Mouse (Mus musculus) left cerebral cortex, postnatal 36 days (tissue): ENCODE data around the gene Hacd1. TPM values are rescaled to one million over a fixed set of nuclear protein-coding genes. Genes with fewer than 3 reads are reported as not detected.
"Not testable (repeated sequence)": the region's sequence is repeated elsewhere in the genome, so short reads cannot be mapped to it uniquely, and the experiment has no call there.

Experiments
- DNase-seq, 2 experiments: peaks; one replicate each; pipeline ENCODE4 v3.0.0; 2021 to 2022; ENCODE audit warnings: low spot score in 2 of 2, mixed read lengths in 1 of 2
- intact Hi-C: fragments of 180-260 bp; cut with DNase I; formaldehyde crosslinking; loops from one replicate; pipeline ENCODE4 v1.15.1; 2025
- total RNA-seq, 2 experiments: library from RNA; stranded (reverse); gene quantifications; 2 replicates each; pipeline ENCODE4 v1.2.3; 2021

Gene Hacd1
- 10 to 100 TPM; 16.0 to 18.3 TPM for total RNA-seq

GRCm38 (mm10) chr2:14055566-14056331, at the start of gene Hacd1:
Gene Hacd1 (minus strand): TSS chr2:14056135.
- intact Hi-C loops = loop anchor here (5.0 to 10.0 kb wide), 2 partner anchors 647 to 781 kb away; partner anchors contain the start of gene Rsu1
- DNase-seq = peak; percentile 85 to 86

DNA sequence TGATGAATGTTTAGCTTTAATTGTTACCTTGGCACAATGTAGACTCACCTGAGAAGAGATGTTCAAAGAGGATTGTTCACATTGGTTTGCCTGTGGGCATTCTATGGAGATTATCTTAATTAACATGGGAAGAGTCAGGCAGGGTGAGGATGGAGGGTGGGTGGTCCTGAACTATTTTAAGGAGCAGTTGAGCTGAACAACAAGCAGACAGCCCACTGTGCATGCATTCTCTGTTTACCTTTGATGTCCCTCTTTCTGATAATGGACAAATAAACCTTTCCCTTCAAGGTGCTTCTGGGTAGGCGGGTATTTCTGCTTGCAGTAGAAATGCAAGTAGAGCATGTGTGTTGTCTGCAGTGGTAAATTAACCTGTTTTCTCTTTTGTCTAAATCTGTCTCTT, 48.0 kb upstream of the Hacd1 start:
- no peak for DNase-seq
- intact Hi-C loops = no loop called here

GRCm38 (mm10) chr2:14102603-14103002, 46.7 kb upstream of the Hacd1 start:
- intact Hi-C loops = no loop called here
- no peak for DNase-seq

GRCm38 (mm10) chr2:14100533-14100932, 44.6 kb upstream of the Hacd1 start:
- intact Hi-C loops = no loop called here
- DNase-seq = no peak

GRCm38 (mm10) chr2:14078527-14078926, 22.6 kb upstream of the Hacd1 start:
- intact Hi-C loops, DNase-seq: not testable (repeated sequence)

GRCm38 (mm10) chr2:14074221-14074901, 18.4 kb upstream of the Hacd1 start:
- DNase-seq = no peak
- intact Hi-C loops = no loop called here

DNA sequence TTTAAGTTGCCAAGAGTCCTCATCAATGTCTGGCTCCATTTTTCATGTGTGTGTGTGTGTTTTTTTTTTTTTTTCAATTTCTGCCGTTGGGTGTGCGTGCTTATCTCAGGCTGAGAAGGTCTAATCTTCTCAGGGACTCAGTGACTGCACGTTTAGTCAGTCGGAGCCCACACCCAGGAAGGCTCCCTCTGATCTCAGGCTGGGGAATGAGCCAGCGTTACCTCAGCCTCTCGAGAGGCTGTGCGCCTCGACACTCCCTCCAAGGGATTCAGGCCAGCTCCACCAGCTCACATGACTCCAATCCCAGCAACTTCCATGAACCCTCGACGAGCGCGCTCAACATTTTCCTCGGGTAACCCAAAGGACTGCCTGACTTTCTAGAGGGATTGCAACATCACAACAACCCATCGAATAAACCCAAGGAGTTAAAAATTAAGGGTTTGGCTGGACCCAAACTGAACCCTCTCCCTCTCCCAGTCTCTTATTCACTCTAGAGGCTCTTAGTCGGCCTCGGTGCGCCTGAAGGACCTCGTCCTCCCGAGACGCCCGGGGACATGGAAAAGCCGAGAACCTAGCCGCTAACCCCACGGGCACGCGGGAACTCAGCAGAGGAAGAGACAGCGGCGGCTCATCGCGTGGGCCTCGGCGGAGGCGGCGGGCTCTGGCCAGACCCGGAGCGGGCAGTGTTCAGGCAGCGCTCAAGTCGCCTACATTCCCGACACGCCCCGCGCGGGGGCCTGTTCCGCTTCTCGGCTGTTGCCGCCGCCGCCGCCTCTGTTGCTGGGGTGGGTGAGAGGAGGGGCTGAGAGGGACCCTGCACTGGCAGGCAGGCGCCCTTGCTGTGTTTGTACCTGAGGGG, 17.7 kb upstream of the Hacd1 start, which contains the start of gene Stam:
TSS of gene Stam (plus strand) at position 737 of the 859 bp plus-strand sequence.
- intact Hi-C loops = no loop called here
- peak; percentile 88 to 89 for DNase-seq

DNA sequence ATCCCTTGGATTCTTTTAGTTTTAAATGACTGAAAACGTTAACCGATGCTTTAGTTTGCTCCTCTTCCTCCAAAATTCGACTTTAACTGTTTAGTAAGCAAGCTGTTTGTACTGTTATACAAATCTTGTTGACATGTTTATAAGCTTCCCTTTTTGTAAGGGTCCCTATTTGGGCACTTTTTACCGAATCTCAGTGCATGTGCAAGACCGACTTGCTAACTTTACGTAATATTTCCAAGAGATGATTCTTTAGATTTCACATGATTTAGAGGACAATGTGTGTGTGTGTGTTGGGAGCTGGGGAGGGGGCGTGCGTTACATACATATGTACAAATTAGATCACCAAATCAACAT, 17.1 kb upstream of the Hacd1 start:
- DNase-seq = no peak
- intact Hi-C loops = no loop called here

- no peak for DNase-seq
Measured at GRCm38 (mm10) chr2:14070466-14070865, 14.5 kb upstream of the Hacd1 start.

GRCm38 (mm10) chr2:14069027-14069426, 13.1 kb upstream of the Hacd1 start:
- no peak for DNase-seq
- intact Hi-C loops = no loop called here

More at GRCm38 (mm10) chr2:14070466-14070865, 14.5 kb upstream of the Hacd1 start:
- intact Hi-C loops = no loop called here

DNA sequence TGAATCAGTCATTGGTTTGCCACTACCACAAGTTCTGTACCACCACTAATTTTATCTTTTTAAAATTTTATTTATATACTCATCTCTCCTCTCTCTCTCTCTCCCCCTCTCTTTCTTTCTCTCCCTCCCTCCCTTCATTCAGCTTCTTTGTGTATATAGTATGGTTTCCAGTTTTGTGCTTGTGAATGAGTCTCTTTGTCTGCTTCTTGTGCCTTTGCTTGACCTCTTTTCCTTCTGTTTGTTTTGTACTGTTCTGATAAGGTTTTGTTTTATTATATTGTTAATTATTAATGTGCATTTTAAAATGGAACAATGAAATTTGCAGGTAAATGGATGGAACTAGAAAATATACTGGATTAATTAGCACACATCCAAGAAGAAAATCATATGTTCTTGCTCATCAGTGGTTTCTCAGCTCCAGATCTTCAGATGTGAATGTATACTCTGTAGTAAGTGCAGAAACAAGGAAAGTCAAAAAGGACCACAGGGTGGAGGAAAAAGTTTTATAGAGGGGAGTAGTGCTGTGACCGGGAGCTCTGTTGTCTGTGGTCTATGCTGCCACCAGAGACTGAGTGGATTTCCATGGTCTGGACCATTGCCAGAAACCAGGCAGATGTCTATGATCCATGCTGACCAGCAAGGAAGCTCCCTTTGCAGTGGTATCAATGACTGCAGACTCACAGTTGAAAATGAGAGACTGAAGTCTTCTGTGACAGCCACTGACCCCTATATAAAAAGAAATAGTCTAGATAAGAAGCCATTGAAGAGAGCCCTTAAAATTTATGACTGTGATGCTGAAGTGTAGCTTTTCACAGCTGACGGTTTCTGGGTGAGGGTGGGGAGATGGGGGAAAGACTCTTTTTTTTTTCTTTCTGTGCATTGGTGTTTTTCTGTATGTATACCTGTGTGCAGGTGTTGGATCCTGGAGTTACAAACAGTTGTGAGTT, 10.0 kb upstream of the Hacd1 start:
- intact Hi-C loops = no loop called here
- DNase-seq = no peak

DNA sequence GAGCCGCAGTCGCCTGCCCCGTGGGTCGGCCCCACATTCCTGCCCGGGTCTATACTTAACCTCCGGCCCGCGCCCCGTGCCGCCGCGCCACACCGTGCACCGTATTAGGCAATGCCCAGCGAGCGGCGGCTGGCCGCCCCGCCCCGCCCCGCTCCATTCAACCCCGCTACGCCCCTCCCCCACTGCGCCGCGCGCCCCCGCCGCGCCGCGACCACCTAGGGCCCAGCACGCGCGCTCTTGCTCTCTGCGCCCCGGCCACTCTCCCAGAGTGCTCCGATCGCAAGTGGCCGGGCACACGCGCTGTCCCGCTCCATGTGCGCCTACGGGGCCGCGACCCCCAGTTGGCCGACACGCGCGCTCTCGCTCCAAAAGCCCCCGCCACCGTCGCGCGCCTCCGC, 768 bp downstream of the Hacd1 start:
- DNase-seq = peak in 1 of 2 experiments; percentile 60
- intact Hi-C loops = loop anchor here (5.0 to 10.0 kb wide), 2 partner anchors 647 to 780 kb away; partner anchors contain the start of gene Rsu1

- DNase-seq = no peak
- intact Hi-C loops = loop anchor here (5.0 to 10.0 kb wide), 2 partner anchors 648 to 780 kb away; partner anchors contain the start of gene Rsu1
Measured at GRCm38 (mm10) chr2:14054716-14055115, 1.2 kb downstream of the Hacd1 start.

DNA sequence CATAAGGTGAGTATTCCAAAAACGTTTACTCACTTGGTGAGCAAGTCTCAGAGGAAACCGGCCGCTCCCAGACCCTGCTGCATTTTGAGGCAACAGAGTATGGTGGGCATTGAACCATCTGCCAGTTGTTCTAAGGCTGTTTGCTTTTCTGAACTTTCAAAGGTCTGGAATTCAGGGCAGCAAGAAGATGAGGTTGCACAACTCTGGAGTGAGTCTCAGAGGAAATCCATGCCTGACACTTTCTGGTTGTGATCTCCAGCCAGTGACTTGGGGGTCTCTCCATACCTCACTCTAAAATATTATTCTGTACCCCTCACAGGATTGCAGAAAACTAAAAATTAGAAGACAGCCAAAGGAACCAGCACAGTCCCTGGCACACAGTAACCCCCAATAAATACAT, 1.8 kb downstream of the Hacd1 start:
- intact Hi-C loops = loop anchor here (10.0 kb wide), 1 partner anchor 779 kb away; the partner anchor contains the start of gene Rsu1

GRCm38 (mm10) chr2:14053618-14054017, 2.3 kb downstream of the Hacd1 start:
- intact Hi-C loops = loop anchor here (10.0 kb wide), 1 partner anchor 779 kb away; the partner anchor contains the start of gene Rsu1

More for the DNA sequence above, 1.8 kb downstream of the Hacd1 start:
- DNase-seq = no peak

GRCm38 (mm10) chr2:14048808-14049207, 7.1 kb downstream of the Hacd1 start:
- intact Hi-C loops = loop anchor here (5.0 kb wide), 2 partner anchors 103 to 243 kb away; no protein-coding TSS in a partner anchor

More at GRCm38 (mm10) chr2:14053618-14054017, 2.3 kb downstream of the Hacd1 start:
- no peak for DNase-seq

DNA sequence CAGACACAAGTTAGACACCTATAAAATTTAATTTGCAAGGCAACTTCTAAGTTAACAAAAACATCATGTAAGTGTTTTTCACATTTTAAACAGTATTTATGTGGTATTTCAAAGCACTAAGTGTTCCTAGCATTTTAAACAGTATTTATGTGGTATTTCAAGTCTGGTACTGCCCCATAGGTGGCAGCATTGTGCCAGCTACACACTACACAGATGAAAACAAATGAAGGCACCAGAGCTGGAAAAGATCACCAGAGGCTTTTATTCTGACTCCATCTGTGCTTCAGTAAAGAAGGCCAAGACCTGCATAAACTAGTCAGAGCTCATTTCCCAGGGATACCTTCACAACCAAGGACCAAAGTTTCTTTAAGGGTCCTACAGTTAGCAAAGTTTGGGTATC, 7.6 kb downstream of the Hacd1 start:
- intact Hi-C loops = loop anchor here (5.0 kb wide), 2 partner anchors 104 to 244 kb away; no protein-coding TSS in a partner anchor
- DNase-seq = peak; percentile 41 to 56

More at GRCm38 (mm10) chr2:14048808-14049207, 7.1 kb downstream of the Hacd1 start:
- DNase-seq = no peak

GRCm38 (mm10) chr2:14043577-14044170, 12.3 kb downstream of the Hacd1 start:
- intact Hi-C loops = no loop called here
- DNase-seq = no peak
